Mouse (Mus musculus) myocyte (in vitro differentiated cells): ENCODE data around the gene Mov10l1.

Source experiments
- E2F4 ChIP-seq: IDR thresholded peaks from one replicate; pipeline ENCODE4 v1.6.1; 2011; ENCODE audit warnings: mild to moderate bottlenecking, control low read depth, moderate library complexity; ENCODE audit not compliant: insufficient read depth
- MYOD1 ChIP-seq, 3 experiments: IDR thresholded peaks; one replicate each; pipeline ENCODE4 v1.6.1; 2011; ENCODE audit warnings: control low read depth in 2 of 3, low read depth in 2 of 3, mild to moderate bottlenecking in 2 of 3, moderate library complexity in 1 of 3; ENCODE audit not compliant: insufficient read length in 2 of 3, control insufficient read depth in 1 of 3
- POLR2A ChIP-seq: IDR thresholded peaks from one replicate; pipeline ENCODE4 v1.6.1; 2011; ENCODE audit warnings: low read depth, mild to moderate bottlenecking, control low read depth, moderate library complexity; ENCODE audit not compliant: insufficient read length
- POLR2AphosphoS2 ChIP-seq: IDR thresholded peaks from one replicate; pipeline ENCODE4 v1.6.1; 2011; ENCODE audit warnings: low read depth, control low read depth; ENCODE audit not compliant: insufficient read length
- REST ChIP-seq: IDR thresholded peaks from one replicate; pipeline ENCODE4 v1.6.1; 2011; ENCODE audit warnings: mild to moderate bottlenecking, control low read depth, moderate library complexity; ENCODE audit not compliant: insufficient read depth, insufficient read length
- TCF12 ChIP-seq: IDR thresholded peaks from one replicate; pipeline ENCODE4 v1.6.1; 2011; ENCODE audit warnings: mild to moderate bottlenecking, control low read depth; ENCODE audit not compliant: poor library complexity, insufficient read depth, severe bottlenecking
- USF1 ChIP-seq: IDR thresholded peaks from one replicate; pipeline ENCODE4 v1.6.1; 2011; ENCODE audit warnings: low read depth, mild to moderate bottlenecking, control low read depth, moderate library complexity

DNA sequence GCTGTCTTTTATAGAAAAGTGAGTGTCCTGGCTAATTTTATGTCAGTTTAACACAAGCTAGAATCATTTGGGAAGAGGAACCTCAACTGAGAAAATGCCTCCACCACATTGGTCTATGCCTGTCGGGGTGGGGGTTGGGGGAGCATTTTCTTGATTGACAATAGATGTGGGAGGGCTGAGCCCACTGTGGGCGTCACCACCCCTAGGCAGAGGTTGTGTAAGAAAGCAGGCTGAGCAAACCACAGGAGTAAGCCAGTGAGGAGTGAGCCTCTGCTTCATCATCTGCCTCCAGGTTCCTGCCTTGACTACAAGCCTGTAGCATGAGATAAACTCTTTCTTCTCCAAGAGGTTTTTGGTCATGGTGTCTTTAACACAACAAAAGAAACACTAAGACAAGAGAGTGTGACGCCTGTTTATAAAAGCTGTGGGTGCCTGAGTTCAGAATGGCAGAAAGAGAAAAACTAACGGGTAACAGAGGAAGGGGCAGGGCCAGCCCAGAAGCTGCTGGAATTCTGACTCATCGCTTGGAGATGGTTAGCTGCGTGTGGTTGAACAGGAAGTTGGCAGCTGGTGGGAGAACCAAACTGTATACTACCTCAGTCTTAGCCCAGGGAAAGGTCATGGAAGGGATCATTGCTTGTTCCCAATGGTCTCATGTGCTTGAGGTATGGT is 46.0 kb upstream of the Mov10l1 start:
- TF ChIP-seq TCF12: no peak
- TF ChIP-seq POLR2A: no peak
- no peak for TF ChIP-seq USF1
- no peak for TF ChIP-seq E2F4
- no peak for TF ChIP-seq POLR2AphosphoS2
- no peak for TF ChIP-seq REST
- TF ChIP-seq MYOD1 (IDR thresholded peaks at IDR 0.05; ENCODE audit: control insufficient read depth in 1 of 3, insufficient read length in 2 of 3, low read depth in 2 of 3): no peak
